Mouse (Mus musculus) kidney, postnatal 10 days (tissue): ENCODE measurements around the gene Ms4a6c.
"Not testable (repeated sequence)": the region's sequence is repeated elsewhere in the genome, so short reads cannot be mapped to it uniquely, and the experiment has no call there.

ENCODE experiments used
- DNase-seq: peaks from one replicate; pipeline ENCODE4 v3.0.0; 2021; ENCODE audit warnings: mixed read lengths

Ms4a6c gene

DNA sequence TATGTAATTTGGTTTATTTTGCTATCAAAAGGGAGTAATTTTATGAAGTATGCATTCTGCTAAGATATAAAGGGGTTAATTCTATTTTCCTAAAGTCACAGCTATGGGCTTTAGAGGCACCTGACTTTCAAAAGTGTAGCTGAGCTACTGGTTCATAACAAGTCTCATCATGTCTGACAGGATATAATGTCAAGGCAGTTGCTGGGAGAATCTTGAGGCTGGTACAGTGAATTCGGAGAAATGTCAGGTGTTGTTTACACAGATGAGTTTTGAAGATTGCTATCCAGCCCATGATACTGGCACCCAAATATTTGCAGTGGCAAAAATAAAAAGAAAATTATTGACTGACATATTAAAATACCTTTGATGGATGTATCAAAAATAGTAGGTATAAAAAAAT lies 35.7 kb downstream of the Ms4a6c start:
- no peak for DNase-seq

DNA sequence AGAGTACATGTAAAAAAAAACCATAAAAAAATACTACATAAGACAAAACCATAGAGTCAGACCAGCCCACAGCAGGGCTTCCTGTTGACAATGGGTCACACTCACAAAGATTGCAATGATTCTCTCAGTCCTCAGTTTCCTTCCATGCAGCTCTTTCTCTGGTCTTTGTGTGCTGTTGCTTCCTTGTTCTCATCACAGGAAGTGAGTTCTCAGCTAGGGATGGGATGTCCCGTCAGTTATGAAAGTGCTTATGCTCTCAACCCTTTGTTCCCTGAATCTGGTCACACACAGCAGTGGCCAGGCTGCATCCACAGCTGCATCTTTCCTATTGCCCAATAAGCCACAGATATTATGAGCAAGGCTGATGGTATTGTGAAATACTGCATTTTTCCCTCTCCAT lies 44.3 kb downstream of the Ms4a6c start:
- no peak for DNase-seq

DNA sequence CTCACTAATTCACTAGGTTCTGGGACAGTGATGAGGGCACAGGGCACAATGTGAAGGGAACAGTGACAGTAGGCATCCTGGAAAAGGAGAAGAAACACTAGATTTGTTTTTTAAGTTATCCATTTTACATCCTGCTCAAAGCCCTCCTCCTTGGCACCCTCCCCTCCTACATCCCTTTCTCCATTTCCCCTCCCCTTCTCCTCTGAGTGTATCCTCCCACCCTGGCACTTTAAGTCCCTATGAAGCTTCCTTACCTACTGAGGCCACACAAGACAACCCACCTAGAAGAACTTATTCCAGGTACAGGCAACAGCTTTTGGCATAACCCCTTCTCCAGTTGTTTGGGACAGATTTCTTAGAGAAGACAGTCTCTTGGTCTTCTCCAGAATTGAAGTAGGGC lies 47.1 kb downstream of the Ms4a6c start, which contains the start of gene Ms4a6b:
Gene Ms4a6b (plus strand): TSS at position 267 of the 400 bp plus-strand sequence.
- no peak for DNase-seq

- DNase-seq = no peak
Observed at GRCm38 (mm10) chr19:11516845-11517244, 47.7 kb downstream of the Ms4a6c start.

DNA sequence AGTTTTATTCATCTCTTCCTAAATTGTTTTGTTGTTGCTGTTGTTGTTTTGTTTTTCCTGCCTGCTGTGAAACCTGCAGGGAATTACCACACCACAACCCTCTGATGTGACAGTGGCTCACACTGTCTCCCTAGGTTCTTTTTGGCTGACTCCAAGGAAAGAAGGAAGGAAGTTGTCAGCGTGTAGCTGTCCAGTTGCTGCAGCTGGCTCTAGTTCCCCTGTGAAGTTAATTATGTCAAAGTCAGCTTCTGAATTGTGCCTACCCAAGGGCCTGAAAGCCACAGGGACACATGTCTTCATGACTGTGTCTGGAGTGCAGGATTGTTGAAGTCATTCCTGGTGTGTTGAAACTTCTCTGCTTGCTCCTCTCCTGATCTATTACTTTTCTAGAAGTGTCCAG lies 48.2 kb downstream of the Ms4a6c start:
- not testable (repeated sequence) for DNase-seq

GRCm38 (mm10) chr19:11518356-11518755 lies 49.2 kb downstream of the Ms4a6c start:
- DNase-seq = not testable (repeated sequence)

DNA sequence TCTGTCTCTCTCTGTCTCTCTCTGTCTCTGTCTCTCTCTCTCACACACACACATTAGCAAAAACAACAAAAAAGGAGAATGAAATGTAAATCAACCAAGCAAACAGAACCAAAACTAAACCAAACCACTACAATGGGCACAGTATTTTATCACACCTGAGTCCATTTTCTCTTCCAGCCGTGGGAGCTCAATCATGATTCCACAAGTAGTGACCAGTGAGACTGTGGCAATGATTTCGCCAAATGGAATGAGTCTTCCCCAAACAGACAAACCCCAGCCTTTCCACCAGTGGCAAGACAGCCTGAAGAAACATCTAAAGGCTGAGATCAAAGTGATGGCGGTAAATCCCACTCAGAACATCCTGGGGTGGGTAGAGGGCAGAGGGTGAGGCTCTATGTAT lies 51.0 kb downstream of the Ms4a6c start:
- DNase-seq = no peak
